In the genomic region with DNA sequence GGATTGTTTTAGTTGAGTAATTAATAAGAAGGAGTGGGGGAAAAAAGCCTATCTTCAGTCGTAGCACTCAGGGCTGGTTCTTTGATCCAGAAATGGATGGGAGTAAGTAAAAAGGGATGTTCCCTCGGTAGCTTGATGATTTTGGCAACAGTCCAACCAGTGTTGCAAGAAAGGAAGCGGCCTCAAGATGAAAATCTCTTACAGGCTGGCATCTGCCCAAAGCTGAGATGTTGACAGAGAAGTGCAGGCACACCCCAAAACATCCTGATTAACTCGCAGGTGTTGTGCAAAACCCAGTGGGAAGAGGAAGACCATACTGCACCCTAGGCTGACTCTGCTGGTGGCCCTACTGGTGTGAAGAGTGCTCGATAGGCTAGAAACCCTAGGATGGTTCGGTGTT, we compare ENCODE assay signal across 8 mouse cellular contexts.
A peak's percentile ranks its signal among the peaks of the same experiment; 100 is the strongest.
DNase-seq lines count a peak whose midpoint lies in the region; ATAC-seq and TF ChIP-seq lines count a peak whose summit lies in the region.
"Had no signal": no experiment of that assay in that cellular context is flagged by ENCODE, and none has a peak within 500 bp of the region (broad histone marks: within the 10 kb centered on the region; RNA-seq: fewer than 3 reads in every experiment).

No protein-coding gene starts in this region.

- no peak for TF ChIP-seq POLR2A in heart, adult 2 months (IDR thresholded peaks at IDR 0.05; ENCODE audit: insufficient read depth, low read depth, low read length)

- H3K27me3 ChIP-seq in neural tube, embryonic 15.5 days (replicated peaks), result no peaks in the 10 kb centered on the region
- H3K27me3 ChIP-seq in heart, adult 2 months (ENCODE audit: control insufficient read depth, insufficient read depth, low read length), result no peaks in the 10 kb centered on the region
- H3K27me3 ChIP-seq: liver, embryonic 15.5 days had no signal

- H3K79me2 ChIP-seq in heart, adult 2 months (replicated peaks; ENCODE audit: control insufficient read depth, insufficient read depth, low read length), result no peaks in the 10 kb centered on the region

- no peak overlapping the region for H3K4me3 ChIP-seq in neural tube, embryonic 15.5 days (replicated peaks)
- no peak overlapping the region for H3K4me3 ChIP-seq in heart, adult 2 months
- H3K4me3 ChIP-seq: liver, embryonic 15.5 days had no signal

- TF ChIP-seq CTCF in heart, adult 2 months (IDR thresholded peaks at IDR 0.05), result 0 out of 2 replicates have a peak, but pooled peaks have one; percentile 16

- no peak for DNase-seq in neural tube, embryonic 10.5 days (ENCODE audit: extremely low spot score, low spot score)
- DNase-seq in adrenal gland, postnatal 10 days, result peak; percentile 85
- DNase-seq in heart, adult 2 months, result peak; percentile 70 to 85
- DNase-seq in kidney, postnatal 25 days, result peak; percentile 86
- DNase-seq in lung, postnatal 25 days (ENCODE audit: low spot score), result peak; percentile 92
- DNase-seq in thymus, adult 18-20 months, result peak; percentile 39 to 49

- no peak for ATAC-seq in neural tube, embryonic 15.5 days (ENCODE audit: low FRiP score)

- H3K27ac ChIP-seq in neural tube, embryonic 15.5 days (replicated peaks), result 0 out of 2 replicates have a peak overlapping the region, but pooled peaks have one; percentile 13
- peak overlapping the region; percentile 44 for H3K27ac ChIP-seq in heart, adult 2 months
- H3K27ac ChIP-seq: liver, embryonic 15.5 days had no signal

- 49% methylated on average over 6 of the region's 6 CpGs for WGBS in neural tube, embryonic 15.5 days
- WGBS in heart, adult 2 months, result 23% methylated on average over 6 of the region's 6 CpGs

- no peak overlapping the region for H3K4me2 ChIP-seq in neural tube, embryonic 15.5 days
- H3K4me2 ChIP-seq: liver, embryonic 15.5 days had no signal

- intact Hi-C loops in heart, adult 2 months (cut with DNase I), result loop anchor here (5.0 kb wide), 1 partner anchor 174 kb away; no protein-coding TSS in a partner anchor

- peak; percentile 89 for TF ChIP-seq EP300 in heart, adult 2 months (IDR thresholded peaks at IDR 0.05; ENCODE audit: insufficient read depth, low read depth, low read length)

- no peak overlapping the region for H3K9ac ChIP-seq in neural tube, embryonic 15.5 days (replicated peaks)
- H3K9ac ChIP-seq in heart, adult 2 months (ENCODE audit: low read depth, low read length), result no peak overlapping the region
- H3K9ac ChIP-seq: liver, embryonic 15.5 days had no signal

- H3K36me3 ChIP-seq in neural tube, embryonic 15.5 days, result no peaks in the 10 kb centered on the region
- peaks cover 2% of the 10 kb centered on the region; the same call in 1 of the 2 replicates for H3K36me3 ChIP-seq in heart, adult 2 months (ENCODE audit: control insufficient read depth, insufficient read depth, low read length)
- H3K36me3 ChIP-seq: liver, embryonic 15.5 days had no signal

- H3K9me3 ChIP-seq in neural tube, embryonic 15.5 days (replicated peaks), result no peaks in the 10 kb centered on the region
- H3K9me3 ChIP-seq: liver, embryonic 15.5 days had no signal

- peaks cover 10% of the 10 kb centered on the region; the same call in 1 of the 2 replicates for H3K4me1 ChIP-seq in neural tube, embryonic 15.5 days
- peaks cover 5% of the 10 kb centered on the region for H3K4me1 ChIP-seq in heart, adult 2 months (ENCODE audit: control insufficient read depth, insufficient read depth, low read length)
